Comparison of ENCODE assay signal across 7 mouse cellular contexts in genomic region chr5:24077739-24078306, GRCm38 (mm10). TPM values are rescaled to one million over a fixed set of nuclear protein-coding genes. Genes with fewer than 3 reads are reported as not detected.
DNase-seq lines count a peak whose midpoint lies in the region; ATAC-seq and TF ChIP-seq lines count a peak whose summit lies in the region.

No protein-coding gene starts in this region.

- 18% methylated on average over 7 of the region's 7 CpGs for WGBS in kidney, postnatal 0 days
- 17% methylated on average over 7 of the region's 7 CpGs for WGBS in embryonic facial prominence, embryonic 13.5 days
- WGBS in hindbrain, embryonic 16.5 days: 13% methylated on average over 7 of the region's 7 CpGs
- 19% methylated on average over 7 of the region's 7 CpGs for WGBS in midbrain, embryonic 15.5 days

- ATAC-seq in kidney, postnatal 0 days (replicated peaks; ENCODE audit: low FRiP score, low read depth): no peak
- no peak for ATAC-seq in embryonic facial prominence, embryonic 13.5 days (ENCODE audit: insufficient number of reproducible peaks, insufficient read depth, low FRiP score, low TSS enrichment, low read depth)
- ATAC-seq in hindbrain, embryonic 16.5 days: no peak
- peak; percentile 18; the same call in 1 of the 2 replicates for ATAC-seq in midbrain, embryonic 15.5 days (replicated peaks)

- no peak overlapping the region for H3K4me3 ChIP-seq in kidney, postnatal 0 days (replicated peaks; ENCODE audit: low read depth, low read length)
- peak overlapping the region; percentile 31 for H3K4me3 ChIP-seq in embryonic facial prominence, embryonic 13.5 days
- H3K4me3 ChIP-seq in hindbrain, embryonic 16.5 days (ENCODE audit: low read length): peak overlapping the region; percentile 26; the same call in 1 of the 2 replicates
- peak overlapping the region; percentile 30 for H3K4me3 ChIP-seq in midbrain, embryonic 15.5 days

- no peaks in the 10 kb centered on the region for H3K9me3 ChIP-seq in kidney, postnatal 0 days (replicated peaks; ENCODE audit: low read length)
- H3K9me3 ChIP-seq in embryonic facial prominence, embryonic 13.5 days: no peaks in the 10 kb centered on the region
- no peaks in the 10 kb centered on the region for H3K9me3 ChIP-seq in hindbrain, embryonic 16.5 days (ENCODE audit: control insufficient read depth, low read length)
- H3K9me3 ChIP-seq in midbrain, embryonic 15.5 days: no peaks in the 10 kb centered on the region

- H3K36me3 ChIP-seq in kidney, postnatal 0 days (ENCODE audit: insufficient read depth, low read length): no peaks in the 10 kb centered on the region
- no peaks in the 10 kb centered on the region for H3K36me3 ChIP-seq in embryonic facial prominence, embryonic 13.5 days
- no peaks in the 10 kb centered on the region for H3K36me3 ChIP-seq in hindbrain, embryonic 16.5 days (ENCODE audit: control insufficient read depth, insufficient read depth, low read length)
- no peaks in the 10 kb centered on the region for H3K36me3 ChIP-seq in midbrain, embryonic 15.5 days (replicated peaks)

- DNase-seq in kidney, postnatal 0 days (ENCODE audit: low spot score): no peak
- no peak for DNase-seq in kidney, postnatal 36 days
- no peak for DNase-seq in embryo, embryonic 9.5 days (ENCODE audit: extremely low spot score)
- DNase-seq in ovary, postnatal 10 days (ENCODE audit: low spot score): no peak

- no peaks in the 10 kb centered on the region for H3K27me3 ChIP-seq in kidney, postnatal 0 days (ENCODE audit: insufficient read depth, low read length)
- no peaks in the 10 kb centered on the region for H3K27me3 ChIP-seq in embryonic facial prominence, embryonic 13.5 days
- H3K27me3 ChIP-seq in hindbrain, embryonic 16.5 days (replicated peaks; ENCODE audit: control insufficient read depth, insufficient read depth, low read length): no peaks in the 10 kb centered on the region
- H3K27me3 ChIP-seq in midbrain, embryonic 15.5 days (replicated peaks): no peaks in the 10 kb centered on the region

- H3K4me1 ChIP-seq in kidney, postnatal 0 days (replicated peaks; ENCODE audit: insufficient read depth, low read length): peaks cover 8% of the 10 kb centered on the region; the same call in 1 of the 2 replicates
- peaks cover 8% of the 10 kb centered on the region for H3K4me1 ChIP-seq in embryonic facial prominence, embryonic 13.5 days
- peaks cover 4% of the 10 kb centered on the region for H3K4me1 ChIP-seq in hindbrain, embryonic 16.5 days (ENCODE audit: control insufficient read depth, insufficient read depth, low read depth, low read length)
- peaks cover 17% of the 10 kb centered on the region for H3K4me1 ChIP-seq in midbrain, embryonic 15.5 days

- no peak for TF ChIP-seq CTCF in kidney, postnatal 0 days (IDR thresholded peaks at IDR 0.05; ENCODE audit: low read depth)

- H3K9ac ChIP-seq in kidney, postnatal 0 days (ENCODE audit: low read depth, low read length): no peak overlapping the region
- H3K9ac ChIP-seq in embryonic facial prominence, embryonic 13.5 days: no peak overlapping the region
- no peak overlapping the region for H3K9ac ChIP-seq in hindbrain, embryonic 16.5 days (ENCODE audit: low read depth, low read length)
- H3K9ac ChIP-seq in midbrain, embryonic 15.5 days: no peak overlapping the region

- no peak overlapping the region for H3K27ac ChIP-seq in kidney, postnatal 0 days
- no peak overlapping the region for H3K27ac ChIP-seq in embryonic facial prominence, embryonic 13.5 days
- no peak overlapping the region; the same call in 1 of the 2 replicates for H3K27ac ChIP-seq in hindbrain, embryonic 16.5 days (ENCODE audit: low read depth, low read length)
- peak overlapping the region; percentile 79 for H3K27ac ChIP-seq in midbrain, embryonic 15.5 days

- H3K4me2 ChIP-seq in kidney, postnatal 0 days (ENCODE audit: low read length): peak overlapping the region; percentile 43; the same call in 1 of the 2 replicates
- H3K4me2 ChIP-seq in embryonic facial prominence, embryonic 13.5 days: peak overlapping the region; percentile 54
- peak overlapping the region; percentile 52 for H3K4me2 ChIP-seq in hindbrain, embryonic 16.5 days (ENCODE audit: low read length)
- peak overlapping the region; percentile 40 for H3K4me2 ChIP-seq in midbrain, embryonic 15.5 days

RNA-seq across cellular contexts. Expression of gene Klhl7, which starts 22.6 kb away (rescaled TPM):
- 36.8 and 42.4 TPM in 2 replicates for polyA plus RNA-seq in kidney, postnatal 0 days (2015; fragmentation: Nextera tagmentation; extraction: Ambion mirVana)
- 58.0 and 63.4 TPM in 2 replicates for polyA plus RNA-seq in embryonic facial prominence, embryonic 13.5 days (2015; fragmentation: Nextera tagmentation; extraction: Ambion mirVana)
- polyA plus RNA-seq in hindbrain, embryonic 16.5 days (2015; fragmentation: Nextera tagmentation; extraction: Ambion mirVana): 132 and 134 TPM in 2 replicates
- polyA plus RNA-seq in midbrain, embryonic 15.5 days (2015; fragmentation: Nextera tagmentation; extraction: Ambion mirVana): 143 and 159 TPM in 2 replicates

RNA-seq across cellular contexts. Expression of gene Fam126a, which starts 47.3 kb away (rescaled TPM):
- 10.7 and 11.1 TPM in 2 replicates for polyA plus RNA-seq in kidney, postnatal 0 days (2015; fragmentation: Nextera tagmentation; extraction: Ambion mirVana)
- polyA plus RNA-seq in embryonic facial prominence, embryonic 13.5 days (2015; fragmentation: Nextera tagmentation; extraction: Ambion mirVana): 27.1 and 30.0 TPM in 2 replicates
- polyA plus RNA-seq in hindbrain, embryonic 16.5 days (2015; fragmentation: Nextera tagmentation; extraction: Ambion mirVana): 24.0 and 31.0 TPM in 2 replicates
- 33.0 and 33.3 TPM in 2 replicates for polyA plus RNA-seq in midbrain, embryonic 15.5 days (2015; fragmentation: Nextera tagmentation; extraction: Ambion mirVana)
